Mouse (Mus musculus) neural tube, embryonic 11.5 days (tissue): Measurements from ENCODE around the gene Nol4l. TPM values are rescaled to one million over a fixed set of nuclear protein-coding genes. Genes with fewer than 3 reads are reported as not detected.
"Not testable (repeated sequence)": the region's sequence is repeated elsewhere in the genome, so short reads cannot be mapped to it uniquely, and the experiment has no call there.

Experiments
- ATAC-seq: fragments of 200-750 bp; cut with Nextera tagmentation; 2 replicates; pipeline ENCODE4 v1.8.0; 2017; ENCODE audit warnings: moderate number of reproducible peaks, mild to moderate bottlenecking, moderate TSS enrichment, moderate library complexity; ENCODE audit not compliant: insufficient read depth, low FRiP score, low TSS enrichment
- DNase-seq: peaks from one replicate; pipeline ENCODE4 v3.0.0-alpha.2; 2015; ENCODE audit warnings: low spot score
- H3K27ac ChIP-seq: fragments of 300-500 bp; sonication (generic); 2 replicates; pipeline ENCODE4 v1.5.1; 2014; ENCODE audit warnings: low read depth, mild to moderate bottlenecking, low read length
- H3K27me3 ChIP-seq: fragments of 300-500 bp; sonication (generic); 2 replicates; pipeline ENCODE4 v1.6.1; 2014; ENCODE audit warnings: mild to moderate bottlenecking, low read length, mixed read lengths; ENCODE audit not compliant: control insufficient read depth, insufficient read depth
- H3K36me3 ChIP-seq: fragments of 300-500 bp; sonication (generic); 2 replicates; pipeline ENCODE4 v1.6.1; 2014; ENCODE audit warnings: mild to moderate bottlenecking, low read length, moderate library complexity, mixed read lengths; ENCODE audit not compliant: control insufficient read depth, insufficient read depth
- H3K4me1 ChIP-seq: fragments of 300-500 bp; sonication (generic); 2 replicates; pipeline ENCODE4 v1.6.1; 2014; ENCODE audit warnings: low read length, mixed read lengths; ENCODE audit not compliant: control insufficient read depth, insufficient read depth
- H3K4me2 ChIP-seq: fragments of 300-500 bp; sonication (generic); 2 replicates; pipeline ENCODE4 v1.6.1; 2014; ENCODE audit warnings: low read depth, mild to moderate bottlenecking, moderate library complexity
- H3K4me3 ChIP-seq: fragments of 300-500 bp; sonication (generic); 2 replicates; pipeline ENCODE4 v1.5.1; 2014; ENCODE audit warnings: low read depth, low read length
- H3K9ac ChIP-seq: fragments of 300-500 bp; sonication (generic); 2 replicates; pipeline ENCODE4 v1.6.1; 2014; ENCODE audit warnings: mild to moderate bottlenecking, low read length
- H3K9me3 ChIP-seq: fragments of 300-500 bp; sonication (generic); 2 replicates; pipeline ENCODE4 v1.6.1; 2016; ENCODE audit warnings: low read length; ENCODE audit not compliant: control insufficient read depth
- WGBS: fragments of 180-500 bp; shearing (Covaris S2); extraction: QIAGEN DNeasy Blood & Tissue Kit; methylation state at CpG from one replicate; pipeline ENCODE4 v1.1.7; 2014; 5-methylcytosine and 5-hydroxymethylcytosine counted together
- polyA plus RNA-seq: library from polyadenylated mRNA; unstranded; fragments of >200 nt; fragmentation: Nextera tagmentation; extraction: Ambion mirVana; gene quantifications from 2 replicates; pipeline ENCODE4 v1.2.1, GENCODE M21; 2014

The Nol4l gene
- polyA plus RNA-seq, 1 experiment from 2014 or later: 37.5 TPM

DNA sequence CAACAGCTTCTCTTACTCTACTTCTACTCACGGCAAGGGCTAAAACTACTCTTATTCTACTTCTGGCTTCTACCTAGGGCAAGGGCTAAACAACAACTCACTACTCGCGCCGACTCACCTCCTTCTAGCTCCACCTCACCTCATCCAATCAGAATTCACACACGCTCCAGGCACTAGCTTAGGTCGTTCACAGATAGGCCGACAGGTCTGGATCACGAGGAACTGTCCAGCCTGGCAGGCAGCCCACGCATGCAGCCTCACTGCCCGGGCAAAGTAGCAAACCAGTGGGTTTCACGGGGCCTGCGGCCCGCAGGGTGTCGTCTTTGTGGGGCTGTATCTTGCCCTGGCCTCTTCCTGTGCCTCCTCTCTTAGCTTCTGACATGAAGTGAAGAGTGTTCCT, 165.2 kb downstream of the Nol4l start:
- 94% methylated on average over 14 of the region's 14 CpGs for WGBS
- H3K27ac ChIP-seq, H3K4me3 ChIP-seq, DNase-seq, ATAC-seq, H3K4me1 ChIP-seq, H3K9me3 ChIP-seq, H3K4me2 ChIP-seq, H3K27me3 ChIP-seq, H3K9ac ChIP-seq: not testable (repeated sequence)
- H3K36me3 ChIP-seq: peaks cover 12% of the 10 kb centered on the region

DNA sequence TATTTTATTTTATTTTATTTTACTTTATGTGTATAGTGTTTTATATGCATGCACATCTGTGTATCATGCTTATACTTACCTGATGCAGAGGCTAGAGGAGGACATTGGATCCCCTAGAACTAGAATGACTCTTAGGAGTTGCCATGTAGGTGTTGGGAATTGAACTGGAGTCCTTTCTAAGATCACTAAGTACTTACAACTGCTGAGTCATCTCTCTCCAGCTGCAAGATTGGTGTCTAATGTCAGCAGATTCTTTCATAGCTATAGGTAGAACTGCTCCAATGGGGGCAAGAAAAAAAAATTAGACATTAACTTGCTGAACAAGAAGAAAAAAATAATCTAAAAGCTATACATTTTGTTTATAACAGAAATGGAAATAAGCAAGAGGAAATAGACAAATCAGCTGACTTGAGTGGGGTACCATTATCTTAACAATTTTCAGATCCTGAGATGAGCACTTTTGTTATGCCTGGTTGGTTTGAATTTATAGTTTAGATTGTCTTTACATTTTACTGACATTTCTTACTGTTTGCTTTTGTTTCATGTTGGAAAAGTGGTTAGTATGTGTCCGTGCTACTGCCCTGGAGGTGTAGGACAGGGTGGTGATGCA, 168.6 kb downstream of the Nol4l start:
- no peak for ATAC-seq
- Histone ChIP-seq H3K4me1 (no peaks in the 10 kb centered on the region), H3K9me3 (no peaks in the 10 kb centered on the region), H3K9ac (no peak overlapping the region), H3K27me3 (no peaks in the 10 kb centered on the region), H3K36me3 (peaks cover 7% of the 10 kb centered on the region; the same call in 1 of the 2 replicates), H3K27ac (no peak overlapping the region), H3K4me3 (no peak overlapping the region), H3K4me2 (no peak overlapping the region)
- 90% methylated on average over 1 of the region's 1 CpGs for WGBS
- no peak for DNase-seq

Other genes with a start within 250 kb of the Nol4l start
- 7.7 and 8.6 TPM in 2 replicates for gene Kif3b, start 238.6 kb downstream of the Nol4l start, polyA plus RNA-seq
- gene Asxl1, start 184.1 kb downstream of the Nol4l start, polyA plus RNA-seq: 20.7 and 24.6 TPM in 2 replicates
- gene 4930404H24Rik, start 37.2 kb downstream of the Nol4l start, polyA plus RNA-seq: not detected in 2 replicates
- 64.6 and 68.9 TPM in 2 replicates for gene Commd7, start 102.8 kb upstream of the Nol4l start, polyA plus RNA-seq
- 11.0 and 13.3 TPM in 2 replicates for gene Dnmt3b, start 119.5 kb upstream of the Nol4l start, polyA plus RNA-seq
- gene Dnmt3c, start 166.7 kb upstream of the Nol4l start, polyA plus RNA-seq: not detected in 2 replicates
- 351 and 357 TPM in 2 replicates for gene Mapre1, start 211.3 kb upstream of the Nol4l start, polyA plus RNA-seq
- not detected in 2 replicates for gene Efcab8, start 250.0 kb upstream of the Nol4l start, polyA plus RNA-seq